Mouse (Mus musculus): ENCODE results near the gene Btbd11.

- no peak for TF ChIP-seq CTCF (conservative IDR thresholded peaks at IDR 0.05; ENCODE audit: low read length)
- no peak for TF ChIP-seq POU5F1 (IDR thresholded peaks at IDR 0.05; ENCODE audit: borderline replicate concordance, low read length)
- TF ChIP-seq NANOG (IDR thresholded peaks at IDR 0.05; ENCODE audit: borderline replicate concordance, low read length), result no peak
These were observed 72.2 kb downstream of the Btbd11 start for GRCm38 (mm10) chr10:85458744-85459344.

Data from E14TG2a.4 (cell line).